Mouse (Mus musculus): ENCODE measurements around the gene Col5a1. TPM values are rescaled to one million over a fixed set of nuclear protein-coding genes. Genes with fewer than 3 reads are reported as not detected.

The Col5a1 gene
- polyA plus RNA-seq, 1 experiment from 2014 or later, result 83.2 TPM

DNA sequence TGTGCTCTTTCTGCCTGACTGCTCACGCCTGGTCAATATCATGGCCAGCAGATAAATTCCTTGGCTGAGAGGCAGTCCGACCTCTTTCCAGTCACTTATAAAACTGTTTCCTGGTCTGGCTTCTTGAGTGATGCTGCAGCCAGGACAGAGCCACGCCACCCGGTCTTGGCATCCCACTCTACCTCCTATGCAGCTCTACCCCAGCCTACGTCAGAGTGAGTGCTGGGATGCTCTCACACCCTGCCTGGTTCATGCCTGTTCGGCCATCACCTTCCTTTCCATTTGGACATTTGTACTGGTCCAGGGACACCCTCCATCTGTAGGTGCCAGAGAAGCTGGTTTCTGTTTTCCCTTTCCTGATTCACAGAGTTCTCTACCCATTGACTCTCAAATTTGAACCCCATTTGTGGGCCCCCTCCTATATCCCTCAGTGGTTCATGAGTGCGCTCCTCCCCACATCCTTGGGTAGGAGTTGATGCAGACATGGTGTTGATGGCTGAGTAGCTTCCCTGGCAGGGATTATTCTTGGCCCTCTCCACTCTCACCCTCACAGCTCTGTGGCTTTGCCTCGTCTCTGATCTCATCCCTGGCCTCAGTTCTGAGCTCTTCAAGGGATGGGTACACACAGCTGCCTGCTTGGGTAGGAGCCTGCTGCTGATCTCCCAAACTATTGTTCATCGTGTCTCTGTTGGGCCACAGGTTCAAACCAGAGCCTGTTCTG, 15.5 kb downstream of the Col5a1 start:
- Histone ChIP-seq H3K4me3 (ENCODE audit: low read depth, low read length) (no peak overlapping the region), H3K36me3 (ENCODE audit: insufficient read depth) (no peaks in the 10 kb centered on the region), H3K27me3 (ENCODE audit: insufficient read depth, low read length) (no peaks in the 10 kb centered on the region), H3K4me1 (ENCODE audit: insufficient read depth) (no peaks in the 10 kb centered on the region), H3K4me2 (no peak overlapping the region), H3K27ac (ENCODE audit: low read depth) (no peak overlapping the region), H3K9ac (no peak overlapping the region), H3K9me3 (ENCODE audit: low read depth, low read length) (no peaks in the 10 kb centered on the region)
- TF ChIP-seq CTCF (IDR thresholded peaks at IDR 0.05; ENCODE audit: low read depth), result no peak
- DNase-seq (no peak), ATAC-seq (ENCODE audit: insufficient read depth) (no peak)
- WGBS, result 68% methylated on average over 9 of the region's 9 CpGs

DNA sequence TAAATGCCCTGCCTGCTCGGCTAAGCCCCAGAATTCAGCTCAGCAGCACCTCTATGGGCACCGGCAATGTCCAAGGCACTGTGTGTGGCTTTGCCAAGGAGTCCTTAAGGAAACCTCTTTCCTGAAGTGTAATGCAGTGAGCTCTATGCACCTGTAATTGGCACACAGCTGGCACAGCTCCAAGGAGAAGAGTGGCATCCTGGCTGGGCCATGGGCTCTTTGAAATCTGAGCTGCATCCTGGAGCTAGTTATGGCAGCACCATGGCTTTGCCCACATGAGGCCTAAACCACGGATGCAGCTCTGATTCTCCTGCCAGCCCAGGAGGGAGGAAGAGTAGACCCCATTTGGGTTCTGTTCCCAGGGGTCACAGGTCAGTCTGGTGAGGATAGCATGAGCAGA, 16.1 kb downstream of the Col5a1 start:
- Histone ChIP-seq H3K4me1 (ENCODE audit: insufficient read depth) (no peaks in the 10 kb centered on the region), H3K27ac (ENCODE audit: low read depth) (no peak overlapping the region)

DNA sequence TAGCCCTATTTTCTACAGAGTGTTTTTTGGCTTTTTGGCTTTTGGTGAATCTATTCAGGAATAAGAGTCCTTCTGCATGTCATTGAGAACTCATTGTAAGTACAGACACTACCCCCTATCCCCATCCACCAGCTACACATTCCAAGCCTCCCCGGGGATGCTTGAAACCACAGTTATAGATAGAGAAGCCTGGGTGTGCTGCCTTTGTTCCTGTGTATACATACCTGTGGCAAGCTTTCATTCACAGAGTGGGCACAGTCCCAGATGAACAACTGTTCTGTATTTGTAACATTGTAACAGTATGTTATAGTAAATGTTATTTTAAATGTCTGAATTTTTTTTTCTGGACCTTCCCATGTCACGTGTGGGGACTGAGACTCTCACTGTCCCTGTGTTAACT, 19.2 kb downstream of the Col5a1 start:
- Histone ChIP-seq H3K4me2 (no peak overlapping the region), H3K27me3 (ENCODE audit: insufficient read depth, low read length) (no peaks in the 10 kb centered on the region), H3K4me1 (ENCODE audit: insufficient read depth) (no peaks in the 10 kb centered on the region), H3K36me3 (ENCODE audit: insufficient read depth) (no peaks in the 10 kb centered on the region), H3K4me3 (ENCODE audit: low read depth, low read length) (no peak overlapping the region), H3K9me3 (ENCODE audit: low read depth, low read length) (no peaks in the 10 kb centered on the region), H3K9ac (no peak overlapping the region), H3K27ac (ENCODE audit: low read depth) (no peak overlapping the region)
- WGBS, result 48% methylated on average over 2 of the region's 2 CpGs
- TF ChIP-seq CTCF (IDR thresholded peaks at IDR 0.05; ENCODE audit: low read depth), result no peak
- ATAC-seq (ENCODE audit: insufficient read depth) (no peak), DNase-seq (no peak)

More for the DNA sequence above, 16.1 kb downstream of the Col5a1 start:
- Histone ChIP-seq H3K9me3 (ENCODE audit: low read depth, low read length) (no peaks in the 10 kb centered on the region), H3K4me3 (ENCODE audit: low read depth, low read length) (no peak overlapping the region), H3K27me3 (ENCODE audit: insufficient read depth, low read length) (no peaks in the 10 kb centered on the region), H3K36me3 (ENCODE audit: insufficient read depth) (no peaks in the 10 kb centered on the region), H3K9ac (no peak overlapping the region), H3K4me2 (no peak overlapping the region)
- WGBS, result 80% methylated on average over 3 of the region's 3 CpGs
- TF ChIP-seq CTCF (IDR thresholded peaks at IDR 0.05; ENCODE audit: low read depth), result no peak
- no peak for ATAC-seq (ENCODE audit: insufficient read depth)
- DNase-seq, result no peak

DNA sequence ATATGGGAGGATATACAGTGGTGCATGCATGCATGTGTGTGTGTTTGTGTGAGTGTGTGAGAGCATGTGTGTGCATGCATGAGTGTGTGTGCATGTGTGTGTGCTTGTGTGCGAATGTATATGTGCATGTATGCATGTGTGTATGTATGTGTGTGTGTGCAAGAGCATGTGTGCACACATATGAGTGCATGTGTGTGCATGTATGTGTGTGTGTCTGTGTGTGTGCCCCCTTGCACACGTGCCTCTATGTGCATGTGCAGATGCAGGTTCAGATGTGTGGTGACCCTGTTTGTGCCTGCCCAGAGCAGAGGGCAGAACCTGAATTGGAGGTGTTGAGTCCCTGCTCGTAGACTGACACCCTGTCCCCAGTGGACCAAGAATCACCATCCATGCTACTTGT, 24.3 kb downstream of the Col5a1 start:
- WGBS, result 79% methylated on average over 3 of the region's 3 CpGs
- no peak overlapping the region for H3K27ac ChIP-seq (ENCODE audit: low read depth)
- no peak for ATAC-seq (ENCODE audit: insufficient read depth)

DNA sequence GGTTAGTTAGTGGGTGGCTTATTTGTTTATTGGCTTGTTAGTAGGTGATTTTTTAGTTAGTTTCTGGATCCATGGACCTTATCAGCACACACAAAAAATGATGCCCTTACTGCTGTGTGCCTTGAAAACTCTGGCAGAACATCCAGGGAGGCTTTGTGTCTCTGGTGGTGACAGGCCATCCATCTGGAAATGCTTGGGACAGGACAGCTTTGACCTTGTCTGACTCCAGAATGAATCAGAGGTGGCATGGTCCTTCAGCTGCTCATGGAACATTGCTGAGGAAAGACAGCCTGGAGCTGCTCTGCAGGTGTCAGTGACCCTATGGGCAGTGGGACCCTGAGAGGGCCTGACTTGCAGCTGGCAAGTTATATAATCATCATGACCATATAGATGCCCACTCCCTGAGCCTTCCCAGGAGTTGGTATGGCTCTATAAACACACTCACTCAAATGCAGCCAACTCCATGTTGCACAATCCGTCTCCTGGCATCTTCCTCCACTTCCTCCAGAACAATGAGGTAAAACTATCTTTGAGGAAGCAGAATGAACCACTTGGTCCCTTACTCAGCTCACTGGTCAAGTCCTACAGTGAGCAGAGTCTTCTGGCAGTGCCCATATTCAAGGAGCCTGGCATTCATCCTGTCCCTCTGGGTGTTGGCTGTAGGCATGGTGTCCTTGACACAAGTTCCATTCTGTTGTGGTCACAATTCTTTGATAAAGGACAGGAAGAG, 26.5 kb downstream of the Col5a1 start:
- H3K4me2 ChIP-seq, result no peak overlapping the region
- H3K9me3 ChIP-seq (ENCODE audit: low read depth, low read length), result no peaks in the 10 kb centered on the region
- 76% methylated on average over 1 of the region's 1 CpGs for WGBS
- H3K9ac ChIP-seq, result no peak overlapping the region
- no peak for TF ChIP-seq CTCF (IDR thresholded peaks at IDR 0.05; ENCODE audit: low read depth)
- no peak overlapping the region for H3K27ac ChIP-seq (ENCODE audit: low read depth)
- H3K4me3 ChIP-seq (ENCODE audit: low read depth, low read length), result no peak overlapping the region
- ATAC-seq (ENCODE audit: insufficient read depth) (no peak), DNase-seq (no peak)
- no peaks in the 10 kb centered on the region for H3K36me3 ChIP-seq (ENCODE audit: insufficient read depth)
- no peaks in the 10 kb centered on the region for H3K27me3 ChIP-seq (ENCODE audit: insufficient read depth, low read length)
- H3K4me1 ChIP-seq (ENCODE audit: insufficient read depth), result no peaks in the 10 kb centered on the region; the same call in 1 of the 2 replicates

More for the DNA sequence above, 24.3 kb downstream of the Col5a1 start:
- Histone ChIP-seq H3K4me2 (no peak overlapping the region), H3K27me3 (ENCODE audit: insufficient read depth, low read length) (no peaks in the 10 kb centered on the region), H3K36me3 (ENCODE audit: insufficient read depth) (no peaks in the 10 kb centered on the region), H3K9me3 (ENCODE audit: low read depth, low read length) (no peaks in the 10 kb centered on the region), H3K4me3 (ENCODE audit: low read depth, low read length) (no peak overlapping the region), H3K4me1 (ENCODE audit: insufficient read depth) (no peaks in the 10 kb centered on the region), H3K9ac (no peak overlapping the region)
- TF ChIP-seq CTCF (IDR thresholded peaks at IDR 0.05; ENCODE audit: low read depth), result no peak
- DNase-seq, result no peak

DNA sequence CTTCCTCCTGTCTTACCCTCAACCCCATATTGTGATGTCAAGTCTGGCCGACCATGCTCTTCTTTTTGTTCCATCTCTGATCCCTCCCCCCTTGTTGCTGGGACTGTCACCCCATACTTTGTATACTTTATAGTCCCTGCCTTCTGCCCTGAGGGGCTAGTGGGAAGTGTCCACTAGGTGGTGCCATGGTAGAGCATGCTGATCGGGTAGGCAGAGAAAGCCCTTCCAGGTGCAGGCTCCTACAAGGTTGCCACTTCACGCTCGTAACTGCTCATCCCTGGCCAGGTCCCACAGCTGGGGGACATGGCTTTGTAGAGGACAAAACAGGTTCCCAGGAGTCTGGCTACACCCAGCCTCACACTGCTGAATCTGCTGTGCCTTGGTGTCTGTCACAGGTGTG, 29.5 kb downstream of the Col5a1 start:
- Histone ChIP-seq H3K27me3 (ENCODE audit: insufficient read depth, low read length) (no peaks in the 10 kb centered on the region), H3K4me1 (ENCODE audit: insufficient read depth) (no peaks in the 10 kb centered on the region; the same call in 1 of the 2 replicates), H3K4me2 (no peak overlapping the region), H3K27ac (ENCODE audit: low read depth) (no peak overlapping the region), H3K4me3 (ENCODE audit: low read depth, low read length) (no peak overlapping the region), H3K9ac (no peak overlapping the region), H3K36me3 (ENCODE audit: insufficient read depth) (no peaks in the 10 kb centered on the region), H3K9me3 (ENCODE audit: low read depth, low read length) (no peaks in the 10 kb centered on the region)
- WGBS, result 51% methylated on average over 4 of the region's 4 CpGs
- ATAC-seq (ENCODE audit: insufficient read depth) (no peak), DNase-seq (peak; percentile 55)
- peak; percentile 72 for TF ChIP-seq CTCF (IDR thresholded peaks at IDR 0.05; ENCODE audit: low read depth)

DNA sequence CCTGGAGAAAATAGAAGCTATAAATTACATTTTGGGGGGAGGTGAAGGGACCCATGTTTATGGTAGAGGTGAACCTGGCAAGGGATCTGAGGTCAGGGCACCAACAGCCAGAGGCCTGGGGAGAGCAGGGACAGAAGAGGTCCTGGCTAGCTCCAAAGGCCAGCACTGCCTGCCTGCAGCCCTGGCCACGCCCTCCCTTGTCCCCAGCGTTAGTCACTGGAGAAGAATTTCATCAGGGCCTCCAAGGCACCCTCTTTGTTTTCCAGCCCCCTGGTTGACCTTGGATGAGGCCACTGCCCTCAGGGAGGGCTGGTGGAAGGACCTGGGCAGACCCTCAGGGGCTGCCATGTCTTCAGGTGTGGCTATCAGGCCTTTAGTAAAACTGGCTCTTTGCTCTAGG, 30.1 kb downstream of the Col5a1 start:
- ATAC-seq (ENCODE audit: insufficient read depth) (peak; percentile 52; the same call in 1 of the 2 replicates), DNase-seq (peak; percentile 28)
- H3K4me3 ChIP-seq (ENCODE audit: low read depth, low read length), result no peak overlapping the region
- H3K4me1 ChIP-seq (ENCODE audit: insufficient read depth), result no peaks in the 10 kb centered on the region; the same call in 1 of the 2 replicates
- 43% methylated on average over 2 of the region's 2 CpGs for WGBS
- no peak overlapping the region for H3K4me2 ChIP-seq
- H3K27me3 ChIP-seq (ENCODE audit: insufficient read depth, low read length), result no peaks in the 10 kb centered on the region
- H3K9ac ChIP-seq, result no peak overlapping the region
- H3K9me3 ChIP-seq (ENCODE audit: low read depth, low read length), result no peaks in the 10 kb centered on the region
- H3K36me3 ChIP-seq (ENCODE audit: insufficient read depth), result no peaks in the 10 kb centered on the region
- no peak overlapping the region for H3K27ac ChIP-seq (ENCODE audit: low read depth)
- TF ChIP-seq CTCF (IDR thresholded peaks at IDR 0.05; ENCODE audit: low read depth), result no peak
